Mouse (Mus musculus) layer of hippocampus, adult 18-20 months (tissue): ENCODE measurements around the gene Rassf3. TPM values are rescaled to one million over a fixed set of nuclear protein-coding genes. Genes with fewer than 3 reads are reported as not detected.

ENCODE experiments used
- DNase-seq, 2 experiments: peaks; one replicate each; pipeline ENCODE4 v3.0.0; 2022; ENCODE audit warnings: low spot score in 2 of 2
- total RNA-seq, 2 experiments: library from RNA; stranded (reverse); gene quantifications; 2 replicates each; pipeline ENCODE4 v1.2.3; 2021

Rassf3 gene
- total RNA-seq, 2 experiments from 2014 or later = 9.6 to 9.8 TPM

- DNase-seq = no peak
Measured at GRCm38 (mm10) chr10:121432041-121432634, 44.0 kb downstream of the Rassf3 start.

- no peak for DNase-seq
Measured at GRCm38 (mm10) chr10:121430764-121431540, 45.2 kb downstream of the Rassf3 start.

GRCm38 (mm10) chr10:121429981-121430682, 46.0 kb downstream of the Rassf3 start:
- DNase-seq = no peak

- DNase-seq = no peak
Measured at GRCm38 (mm10) chr10:121429581-121429980, 46.6 kb downstream of the Rassf3 start.

GRCm38 (mm10) chr10:121429089-121429488, 47.1 kb downstream of the Rassf3 start:
- DNase-seq = no peak

DNA sequence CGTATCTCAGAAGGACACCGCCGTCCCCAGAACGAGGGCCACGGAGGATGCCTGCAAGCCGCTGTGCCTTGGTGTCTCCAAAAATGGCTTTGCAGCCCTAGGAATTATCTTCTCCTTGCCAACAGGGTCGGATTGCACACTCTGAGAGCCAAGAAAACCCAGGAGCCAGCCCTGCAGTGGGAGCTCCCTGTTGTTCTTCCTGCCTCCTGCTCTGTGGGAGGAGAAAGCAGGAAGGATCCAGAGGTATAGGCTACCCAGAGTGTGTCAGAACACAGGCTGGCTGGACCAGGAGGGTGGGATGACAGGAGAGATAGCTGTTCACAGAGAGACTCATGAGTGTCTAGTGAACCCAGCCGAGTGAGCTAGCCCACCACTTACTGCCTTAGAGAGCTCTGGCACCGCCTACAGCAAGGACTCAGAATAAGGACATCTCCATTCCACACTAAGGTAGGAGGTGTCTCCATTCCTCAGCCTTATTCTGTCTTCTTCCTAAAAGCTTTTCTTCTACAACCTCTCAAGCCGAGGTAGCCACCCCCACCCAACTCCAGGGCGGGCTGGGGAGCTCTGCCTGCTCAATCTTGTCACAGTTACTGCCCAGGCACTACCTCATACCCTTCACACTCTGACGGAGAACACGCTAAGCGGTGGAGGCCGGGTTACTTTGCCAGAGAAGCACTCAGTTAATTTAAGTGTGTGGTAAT, 48.0 kb downstream of the Rassf3 start:
- DNase-seq = no peak

GRCm38 (mm10) chr10:121427136-121427535, 49.0 kb downstream of the Rassf3 start:
- DNase-seq = no peak

DNA sequence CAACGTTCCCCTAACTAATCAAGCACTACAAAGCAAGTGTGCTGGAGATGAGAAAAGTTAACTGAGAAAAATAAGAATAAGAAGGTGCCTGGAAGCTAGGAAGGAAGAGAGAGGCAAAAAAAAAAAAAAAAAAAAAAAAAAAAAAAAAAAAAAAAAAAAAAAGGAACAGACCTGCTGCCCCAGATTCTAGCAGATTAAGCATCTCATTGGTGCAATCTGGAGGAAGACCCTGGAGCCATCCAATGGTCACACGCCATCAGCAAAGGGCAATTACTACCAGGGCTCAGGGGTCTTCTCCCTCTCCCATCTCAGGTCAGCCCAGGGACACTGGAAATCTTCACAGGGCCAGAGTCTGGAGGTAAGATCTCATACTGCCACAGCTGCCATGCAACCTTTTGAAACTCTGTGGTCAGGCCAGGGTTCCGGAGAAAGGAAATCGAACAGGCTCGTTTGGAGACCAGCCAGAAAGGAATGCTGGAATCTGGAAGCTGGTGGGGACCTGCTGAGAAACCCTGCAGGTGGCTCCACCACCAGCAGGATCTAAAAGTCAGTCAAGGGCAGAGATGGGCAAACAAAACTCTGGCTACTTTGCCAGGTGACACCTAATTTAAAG, 49.6 kb downstream of the Rassf3 start:
- DNase-seq = no peak

GRCm38 (mm10) chr10:121425506-121426025, 50.6 kb downstream of the Rassf3 start:
- no peak for DNase-seq

GRCm38 (mm10) chr10:121425079-121425478, 51.1 kb downstream of the Rassf3 start:
- DNase-seq = no peak

GRCm38 (mm10) chr10:121424455-121424854, 51.7 kb downstream of the Rassf3 start:
- DNase-seq = no peak

DNA sequence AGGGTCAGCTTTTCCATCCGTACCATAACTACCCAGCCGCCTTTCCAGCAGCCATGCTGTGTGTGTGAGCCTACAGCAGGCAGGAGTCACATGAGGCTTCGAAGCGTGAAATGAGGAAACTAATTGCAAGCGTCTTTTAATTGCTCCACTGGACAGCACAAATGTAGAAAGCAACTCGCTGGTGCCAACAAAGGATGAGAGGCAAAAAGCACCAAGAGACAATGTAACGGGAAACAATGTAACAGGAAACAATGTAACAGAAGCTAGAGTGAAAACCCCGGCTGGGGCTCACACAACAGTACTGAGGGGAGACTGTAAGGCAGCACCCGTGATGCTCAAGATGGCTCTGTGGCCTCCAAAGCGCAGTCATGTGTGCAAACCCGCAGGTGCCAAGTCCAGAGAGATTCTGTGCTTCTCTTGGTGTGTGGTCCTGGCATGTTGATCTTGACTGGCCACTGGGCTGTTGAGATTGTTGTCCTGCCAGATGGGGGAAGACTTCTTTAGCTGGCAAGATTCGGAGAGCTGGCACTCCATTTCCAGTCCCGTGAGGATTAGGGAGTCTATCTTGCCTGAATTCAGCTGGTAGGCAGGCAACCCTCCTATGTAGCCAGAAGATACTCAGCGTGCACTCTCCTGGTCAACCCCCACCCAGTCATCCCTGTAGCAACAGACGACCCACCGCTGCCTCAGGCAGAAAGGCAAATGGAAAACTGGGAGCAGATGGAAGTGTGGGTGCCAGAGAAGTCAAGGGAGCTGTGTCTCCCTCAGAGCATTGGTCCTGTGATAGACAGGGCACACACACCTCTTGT, 52.4 kb downstream of the Rassf3 start:
- peak in 1 of 2 experiments; percentile 47 for DNase-seq

DNA sequence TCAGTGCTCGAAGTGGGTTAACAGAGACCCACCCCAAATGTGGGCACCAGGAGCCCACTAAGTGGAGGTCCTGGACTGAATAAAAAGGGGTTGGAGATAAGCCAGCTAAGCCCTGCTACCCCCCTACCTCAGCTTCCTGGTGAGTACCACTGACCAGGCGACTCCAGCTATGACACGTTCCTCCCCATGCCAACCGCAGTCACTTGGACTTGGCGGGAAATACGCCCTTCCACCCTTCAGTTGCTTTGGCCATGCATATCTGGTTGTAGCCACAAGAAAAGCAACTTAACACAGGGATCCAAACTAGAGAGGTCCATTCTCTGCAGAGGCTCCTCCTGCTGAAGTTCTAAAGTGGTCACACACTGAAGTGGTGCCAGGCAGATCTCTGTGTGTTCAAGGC, 53.9 kb downstream of the Rassf3 start:
- DNase-seq = no peak

DNA sequence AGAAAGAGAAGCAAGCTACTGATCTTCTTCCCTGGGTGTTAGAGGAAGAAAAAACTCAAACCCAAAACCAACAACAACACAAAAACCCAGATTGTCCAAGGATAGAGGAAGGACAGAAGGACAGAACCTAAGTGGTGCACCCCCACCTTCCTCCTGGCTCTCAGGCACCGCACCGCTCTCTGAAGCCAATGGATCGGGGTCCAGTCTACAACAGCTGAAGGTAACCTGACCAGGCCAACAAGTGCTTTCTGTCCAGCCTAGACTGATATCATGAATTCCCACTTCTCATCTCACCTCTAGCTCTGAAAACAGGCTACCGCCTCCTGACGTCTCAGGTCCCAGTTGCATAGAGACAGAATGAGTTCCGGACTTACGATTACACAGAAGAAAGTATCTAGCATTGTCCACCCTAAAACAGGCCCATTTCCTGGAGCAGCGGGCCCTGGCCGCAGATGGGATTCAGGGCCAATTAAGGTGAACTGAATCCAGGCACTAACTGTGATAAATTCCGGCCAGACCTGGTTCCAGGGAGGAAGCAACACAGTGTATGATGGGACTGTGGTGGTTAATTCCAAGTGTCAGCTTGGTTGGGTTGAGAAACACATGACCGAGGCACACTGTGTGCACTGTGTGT, 54.4 kb downstream of the Rassf3 start:
- DNase-seq = no peak

- DNase-seq = no peak
Measured at GRCm38 (mm10) chr10:121421023-121421422, 55.1 kb downstream of the Rassf3 start.

GRCm38 (mm10) chr10:121419640-121420470, 56.3 kb downstream of the Rassf3 start:
- DNase-seq = no peak

GRCm38 (mm10) chr10:121418835-121419234, 57.3 kb downstream of the Rassf3 start:
- no peak for DNase-seq

DNA sequence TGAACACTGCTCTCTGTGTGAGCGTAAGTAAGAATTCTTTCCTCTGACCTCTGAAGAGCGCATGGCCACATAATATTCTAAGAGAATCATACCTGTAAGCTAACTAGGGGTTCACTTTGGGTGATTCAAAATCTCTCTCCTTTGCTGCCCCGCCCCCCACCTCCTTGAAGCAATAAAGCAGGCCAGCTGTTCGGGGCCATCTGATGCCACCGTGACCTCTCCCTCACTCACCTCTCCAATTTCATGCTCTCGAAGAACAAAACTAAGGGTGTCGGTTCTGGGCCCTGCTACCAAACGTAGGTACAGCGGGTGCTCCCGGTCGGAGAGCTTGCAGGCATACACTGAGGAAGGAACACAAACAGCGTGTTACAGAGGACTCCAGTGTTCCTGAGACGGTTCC, 62.0 kb downstream of the Rassf3 start:
- no peak for DNase-seq

GRCm38 (mm10) chr10:121412824-121413223, 63.3 kb downstream of the Rassf3 start:
- no peak for DNase-seq
